Mouse (Mus musculus): Measurements from ENCODE around the gene Exog.

DNA sequence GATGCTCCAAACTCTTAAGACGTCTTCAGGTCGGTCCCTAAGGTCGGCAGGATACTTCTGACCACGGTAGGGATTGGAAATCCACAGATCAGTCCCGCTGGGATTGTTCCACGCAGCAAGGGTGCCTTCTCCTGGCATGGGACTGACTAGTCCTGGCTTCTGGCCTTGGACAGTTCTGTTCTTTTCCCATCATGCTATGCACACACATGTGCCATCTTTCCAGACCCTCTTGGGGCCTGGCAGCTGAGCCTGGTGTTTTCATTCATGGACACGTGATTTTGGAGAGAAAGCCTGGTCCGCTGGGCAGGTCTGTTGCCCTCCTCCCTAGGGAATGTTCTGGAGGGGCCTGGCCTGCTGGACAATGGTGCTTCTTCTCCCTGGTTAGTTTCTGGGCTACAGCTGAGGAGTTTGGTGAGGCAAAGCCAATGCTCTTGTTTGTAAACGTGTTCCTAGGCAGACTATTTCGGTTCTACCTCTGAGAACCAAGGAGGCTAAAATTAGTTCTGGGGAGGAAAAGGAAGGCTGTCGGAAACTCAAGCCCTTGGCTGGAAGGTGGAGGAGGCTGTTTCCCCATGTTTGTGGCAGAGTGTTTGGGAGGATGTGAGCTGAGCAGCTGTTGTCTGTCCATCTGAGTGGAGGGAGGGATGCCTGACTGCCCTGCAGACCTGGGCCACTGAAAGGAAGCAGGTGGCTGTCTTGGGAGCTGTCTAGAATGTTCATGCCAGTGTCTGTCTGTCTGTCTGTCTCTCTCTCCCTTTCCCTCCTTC lies 35.7 kb upstream of the Exog start:
- TF ChIP-seq CTCF (IDR thresholded peaks at IDR 0.05; ENCODE audit: low read depth, low read length) (no peak), GATA1 (IDR thresholded peaks at IDR 0.05; ENCODE audit: borderline replicate concordance, low read length) (no peak), TAL1 (conservative IDR thresholded peaks at IDR 0.05; ENCODE audit: low read depth, low read length) (no peak)

All from G1E (cell line).